Mouse (Mus musculus): Measurements from ENCODE around the gene Pex11b. TPM values are rescaled to one million over a fixed set of nuclear protein-coding genes. Genes with fewer than 3 reads are reported as not detected.
A peak's percentile ranks its signal among the peaks of the same experiment; 100 is the strongest.
"Not testable (repeated sequence)": the region's sequence is repeated elsewhere in the genome, so short reads cannot be mapped to it uniquely, and the experiment has no call there.

Gene Pex11b
- polyA plus RNA-seq, 1 experiment: 62.3 TPM

DNA sequence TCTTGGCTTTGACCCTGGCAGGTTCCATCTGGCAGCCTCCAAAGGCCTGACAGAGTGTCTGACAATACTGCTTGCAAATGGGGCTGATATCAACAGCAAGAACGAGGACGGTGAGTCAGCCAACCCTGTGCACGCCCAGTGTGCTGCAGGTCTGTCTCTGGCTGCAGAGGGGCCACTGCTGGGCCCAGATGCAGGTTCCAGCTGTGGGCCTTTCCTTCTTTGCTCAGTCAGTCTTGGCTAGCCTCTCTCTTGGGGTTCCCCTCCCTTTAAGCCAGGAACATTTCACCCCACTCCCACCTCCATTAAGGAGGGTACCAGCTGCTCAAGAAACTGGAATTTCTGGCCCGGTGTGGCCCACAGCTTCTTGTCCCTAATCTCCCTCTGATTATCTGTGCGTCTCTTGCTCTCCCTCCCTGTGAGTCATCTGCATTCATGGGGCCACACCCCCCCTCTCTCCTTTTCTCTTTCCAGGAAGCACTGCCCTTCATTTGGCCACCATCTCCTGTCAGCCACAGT is 44.0 kb downstream of the Pex11b start:
- no peaks in the 10 kb centered on the region for H3K27me3 ChIP-seq (ENCODE audit: control insufficient read depth, insufficient read depth, low read length)
- H3K4me3 ChIP-seq (replicated peaks; ENCODE audit: insufficient read depth, low read depth, low read length): no peak overlapping the region
- 45% methylated on average over 5 of the region's 5 CpGs for WGBS
- DNase-seq: no peak
- no peaks in the 10 kb centered on the region for H3K4me1 ChIP-seq (ENCODE audit: control insufficient read depth, insufficient read depth, low read length)
- no peak overlapping the region for H3K27ac ChIP-seq (ENCODE audit: insufficient read depth, low read length)
- no peak for TF ChIP-seq CTCF (IDR thresholded peaks at IDR 0.05; ENCODE audit: borderline replicate concordance, insufficient read depth, low read depth, low read length)
- no peak for TF ChIP-seq POLR2A (IDR thresholded peaks at IDR 0.05; ENCODE audit: borderline replicate concordance, insufficient read depth, low read length)

DNA sequence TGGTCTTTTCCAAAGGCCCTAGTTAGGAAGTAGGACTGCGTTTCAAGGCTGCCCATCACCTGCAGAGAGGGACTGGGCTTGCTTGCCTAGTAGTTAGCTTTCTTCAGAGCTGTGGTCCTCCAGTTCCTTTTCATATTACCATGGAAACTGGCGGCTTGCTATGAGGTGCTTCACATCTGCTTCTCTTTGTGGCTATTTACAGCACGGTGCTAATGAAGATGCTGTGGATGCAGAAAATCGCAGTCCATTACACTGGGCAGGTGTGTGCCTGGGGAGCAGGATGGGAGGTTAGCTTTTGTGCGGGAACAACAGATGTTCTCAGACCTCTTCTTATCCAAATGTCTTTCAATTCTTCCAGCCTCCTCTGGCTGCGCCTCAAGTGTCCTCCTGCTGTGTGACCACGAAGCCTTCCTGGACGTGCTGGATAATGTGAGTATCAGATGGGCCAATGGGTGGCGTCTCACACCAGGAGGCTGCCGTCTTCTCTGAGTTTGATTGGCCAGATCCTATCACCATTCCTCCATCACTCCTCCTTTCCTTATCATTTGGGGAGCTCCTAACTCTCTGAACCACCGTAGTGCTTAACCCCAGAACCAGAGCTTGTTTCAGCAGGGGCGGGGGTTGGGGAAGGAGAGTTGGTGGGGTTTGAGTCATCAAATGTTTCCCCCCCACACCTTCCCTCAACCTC is 45.2 kb downstream of the Pex11b start:
- TF ChIP-seq POLR2A (IDR thresholded peaks at IDR 0.05; ENCODE audit: borderline replicate concordance, insufficient read depth, low read length) (no peak), CTCF (IDR thresholded peaks at IDR 0.05; ENCODE audit: borderline replicate concordance, insufficient read depth, low read depth, low read length) (no peak)

DNA sequence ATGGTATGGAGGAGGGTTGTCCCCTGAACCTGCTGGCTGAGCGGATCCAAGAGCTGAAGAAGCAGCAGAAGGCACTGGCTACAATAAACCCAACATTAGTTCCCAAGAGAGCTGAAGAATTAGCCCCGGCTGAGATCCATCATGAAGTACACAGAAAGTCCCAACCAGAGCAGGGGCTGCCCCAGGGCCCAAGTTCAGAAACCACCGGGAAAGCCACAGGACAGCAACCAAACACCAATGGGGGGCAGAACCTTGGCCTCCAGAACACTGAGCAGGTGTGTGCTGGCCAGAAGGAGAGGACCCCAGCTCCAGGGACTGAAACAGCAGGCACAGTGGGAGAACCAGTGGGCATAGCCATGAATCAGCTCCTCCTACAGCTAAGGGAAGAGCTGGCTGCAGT is 48.3 kb downstream of the Pex11b start:
- 75% methylated on average over 3 of the region's 3 CpGs for WGBS
- no peaks in the 10 kb centered on the region for H3K27me3 ChIP-seq (ENCODE audit: control insufficient read depth, insufficient read depth, low read length)
- H3K27ac ChIP-seq (ENCODE audit: insufficient read depth, low read length): no peak overlapping the region
- TF ChIP-seq CTCF (IDR thresholded peaks at IDR 0.05; ENCODE audit: borderline replicate concordance, insufficient read depth, low read depth, low read length): no peak
- no peak for TF ChIP-seq POLR2A (IDR thresholded peaks at IDR 0.05; ENCODE audit: borderline replicate concordance, insufficient read depth, low read length)
- H3K4me1 ChIP-seq (ENCODE audit: control insufficient read depth, insufficient read depth, low read length): no peaks in the 10 kb centered on the region
- DNase-seq: no peak
- no peak overlapping the region for H3K4me3 ChIP-seq (replicated peaks; ENCODE audit: insufficient read depth, low read depth, low read length)

More for the DNA sequence above, 45.2 kb downstream of the Pex11b start:
- Histone ChIP-seq H3K27ac (ENCODE audit: insufficient read depth, low read length) (no peak overlapping the region), H3K27me3 (ENCODE audit: control insufficient read depth, insufficient read depth, low read length) (no peaks in the 10 kb centered on the region), H3K4me3 (replicated peaks; ENCODE audit: insufficient read depth, low read depth, low read length) (no peak overlapping the region), H3K4me1 (ENCODE audit: control insufficient read depth, insufficient read depth, low read length) (no peaks in the 10 kb centered on the region)
- no peak for DNase-seq
- WGBS: 38% methylated on average over 12 of the region's 12 CpGs

DNA sequence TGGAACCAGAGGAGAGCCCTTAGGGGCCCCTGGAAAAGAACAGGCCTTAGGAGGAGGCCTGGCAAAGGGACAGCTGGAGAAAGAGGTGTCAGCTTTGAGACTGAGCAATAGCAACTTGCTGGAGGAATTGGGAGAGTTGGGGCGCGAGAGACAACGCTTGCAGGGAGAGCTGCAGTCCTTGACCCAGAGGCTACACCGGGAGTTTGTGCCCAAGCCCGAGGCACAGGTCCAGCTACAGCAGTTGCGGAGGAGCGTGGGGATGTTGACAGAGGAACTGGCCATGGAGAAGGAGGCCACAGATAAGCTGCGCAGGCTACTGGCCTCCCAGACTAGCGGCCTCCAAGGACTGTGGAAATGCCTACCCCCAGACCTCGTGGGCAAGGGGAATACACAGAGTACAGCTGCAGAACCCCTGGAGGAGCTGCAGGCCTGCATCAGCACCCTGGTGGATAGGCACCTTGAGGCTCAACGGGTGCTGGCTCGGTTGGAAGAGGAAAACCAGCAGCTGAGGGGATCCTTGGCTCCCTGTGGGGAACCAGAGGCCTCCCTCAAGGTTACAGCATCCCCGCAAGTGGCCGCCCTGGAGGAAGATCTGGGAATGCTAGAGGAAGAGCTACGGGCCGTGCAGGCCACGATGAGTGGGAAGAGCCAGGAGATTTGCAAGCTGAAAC is 49.1 kb downstream of the Pex11b start:
- H3K27me3 ChIP-seq (ENCODE audit: control insufficient read depth, insufficient read depth, low read length): no peaks in the 10 kb centered on the region
- DNase-seq: no peak
- TF ChIP-seq POLR2A (IDR thresholded peaks at IDR 0.05; ENCODE audit: borderline replicate concordance, insufficient read depth, low read length): no peak
- no peaks in the 10 kb centered on the region for H3K4me1 ChIP-seq (ENCODE audit: control insufficient read depth, insufficient read depth, low read length)
- 62% methylated on average over 17 of the region's 17 CpGs for WGBS
- no peak overlapping the region for H3K27ac ChIP-seq (ENCODE audit: insufficient read depth, low read length)
- H3K4me3 ChIP-seq (replicated peaks; ENCODE audit: insufficient read depth, low read depth, low read length): peak overlapping the region; percentile 6

DNA sequence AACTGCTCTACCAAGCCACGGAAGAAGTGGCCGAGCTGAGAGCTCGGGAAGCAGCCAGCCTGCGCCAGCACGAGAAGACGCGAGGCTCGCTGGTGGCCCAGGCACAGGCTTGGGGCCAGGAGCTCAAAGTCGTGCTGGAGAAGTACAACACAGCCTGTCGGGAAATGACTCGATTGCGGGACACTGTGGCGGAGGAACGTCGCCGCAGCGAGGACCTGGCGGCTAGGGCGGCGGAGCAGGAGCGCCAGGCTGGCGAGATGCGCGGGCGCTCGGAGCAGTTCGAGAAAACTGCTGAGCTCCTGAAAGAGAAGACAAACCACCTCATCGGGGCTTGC is 49.6 kb downstream of the Pex11b start:
- TF ChIP-seq CTCF (IDR thresholded peaks at IDR 0.05; ENCODE audit: borderline replicate concordance, insufficient read depth, low read depth, low read length) (no peak), POLR2A (IDR thresholded peaks at IDR 0.05; ENCODE audit: borderline replicate concordance, insufficient read depth, low read length) (no peak)
- H3K4me1 ChIP-seq (ENCODE audit: control insufficient read depth, insufficient read depth, low read length): no peaks in the 10 kb centered on the region
- peak in 1 of 2 experiments; percentile 32 for DNase-seq
- no peak overlapping the region for H3K27ac ChIP-seq (ENCODE audit: insufficient read depth, low read length)
- 34% methylated on average over 28 of the region's 28 CpGs for WGBS
- H3K4me3 ChIP-seq (replicated peaks; ENCODE audit: insufficient read depth, low read depth, low read length): peak overlapping the region; percentile 6
- H3K27me3 ChIP-seq (ENCODE audit: control insufficient read depth, insufficient read depth, low read length): no peaks in the 10 kb centered on the region; the same call in 1 of the 2 replicates

DNA sequence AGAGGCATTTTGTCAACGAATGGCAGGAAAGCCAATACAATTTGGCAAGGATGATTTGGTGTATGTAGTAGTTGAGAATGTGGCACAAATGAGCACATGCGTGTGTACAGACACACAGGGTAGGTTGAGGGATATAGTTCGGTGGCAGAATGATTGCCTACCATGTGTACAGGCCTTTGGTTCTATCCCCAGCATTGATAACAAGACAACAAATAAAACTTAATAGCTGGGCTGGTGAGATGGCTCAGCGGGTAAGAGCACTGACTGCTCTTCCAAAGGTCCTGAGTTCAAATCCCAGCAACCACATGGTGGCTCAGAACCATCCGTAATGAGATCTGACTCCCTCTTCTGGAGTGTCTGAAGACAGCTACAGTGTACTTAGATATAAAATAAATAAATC is 50.9 kb downstream of the Pex11b start:
- DNase-seq; H3K27me3 ChIP-seq (ENCODE audit: control insufficient read depth, insufficient read depth, low read length); H3K27ac ChIP-seq (ENCODE audit: insufficient read depth, low read length); H3K4me1 ChIP-seq (ENCODE audit: control insufficient read depth, insufficient read depth, low read length); H3K4me3 ChIP-seq (replicated peaks; ENCODE audit: insufficient read depth, low read depth, low read length): not testable (repeated sequence)
- WGBS: 95% methylated on average over 5 of the region's 5 CpGs

DNA sequence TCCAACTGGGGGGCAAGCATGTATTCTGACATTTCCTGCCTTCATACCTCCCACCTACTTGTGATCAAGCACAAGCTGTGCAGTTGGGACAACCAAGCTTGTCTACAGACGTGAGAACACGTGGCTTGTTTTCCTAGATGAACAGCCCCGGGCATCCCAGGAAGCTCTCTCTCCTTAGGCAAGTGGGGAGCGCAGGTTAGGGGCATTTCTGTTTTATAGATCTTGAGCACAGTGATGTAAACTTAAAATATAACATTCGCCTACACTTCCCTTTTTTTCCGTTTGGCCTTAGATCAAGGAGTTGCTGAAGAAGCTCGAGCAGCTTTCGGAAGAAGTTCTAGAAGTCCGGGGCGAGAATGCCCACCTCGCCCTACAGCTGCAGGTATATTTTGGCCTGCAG is 53.7 kb downstream of the Pex11b start:
- no peak for TF ChIP-seq POLR2A (IDR thresholded peaks at IDR 0.05; ENCODE audit: borderline replicate concordance, insufficient read depth, low read length)
- no peak for TF ChIP-seq CTCF (IDR thresholded peaks at IDR 0.05; ENCODE audit: borderline replicate concordance, insufficient read depth, low read depth, low read length)
- Histone ChIP-seq H3K4me3 (replicated peaks; ENCODE audit: insufficient read depth, low read depth, low read length) (no peak overlapping the region), H3K27ac (ENCODE audit: insufficient read depth, low read length) (no peak overlapping the region), H3K27me3 (ENCODE audit: control insufficient read depth, insufficient read depth, low read length) (no peaks in the 10 kb centered on the region; the same call in 1 of the 2 replicates), H3K4me1 (ENCODE audit: control insufficient read depth, insufficient read depth, low read length) (no peaks in the 10 kb centered on the region)
- DNase-seq: no peak
- WGBS: 89% methylated on average over 11 of the region's 11 CpGs

DNA sequence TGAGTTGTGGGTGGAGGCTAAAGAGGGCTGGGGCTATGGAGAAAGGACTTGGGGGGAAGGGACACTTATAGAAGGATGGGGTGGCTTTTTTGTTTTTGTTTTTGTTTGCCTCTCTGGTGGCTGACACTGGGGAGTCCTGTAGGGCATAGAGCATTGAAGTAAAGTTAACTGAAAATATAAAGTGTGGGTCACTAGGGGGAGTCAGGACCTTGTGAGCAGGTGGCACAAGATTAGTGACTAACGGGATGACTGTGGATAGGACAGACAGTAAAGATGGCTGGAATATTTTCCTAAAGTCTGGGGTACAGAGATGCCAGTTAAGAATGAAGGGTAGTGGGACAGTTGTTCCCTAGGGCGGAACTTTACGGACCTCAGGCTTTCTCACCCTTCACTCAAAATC is 55.1 kb downstream of the Pex11b start:
- Histone ChIP-seq H3K4me3 (replicated peaks; ENCODE audit: insufficient read depth, low read depth, low read length) (no peak overlapping the region), H3K27me3 (ENCODE audit: control insufficient read depth, insufficient read depth, low read length) (no peaks in the 10 kb centered on the region; the same call in 1 of the 2 replicates), H3K27ac (ENCODE audit: insufficient read depth, low read length) (no peak overlapping the region), H3K4me1 (ENCODE audit: control insufficient read depth, insufficient read depth, low read length) (no peaks in the 10 kb centered on the region)
- WGBS: 61% methylated on average over 3 of the region's 3 CpGs
- no peak for DNase-seq
- TF ChIP-seq CTCF (IDR thresholded peaks at IDR 0.05; ENCODE audit: borderline replicate concordance, insufficient read depth, low read depth, low read length) (no peak), POLR2A (IDR thresholded peaks at IDR 0.05; ENCODE audit: borderline replicate concordance, insufficient read depth, low read length) (no peak)

Measured in cerebellum, adult 2 months (tissue).